Mouse (Mus musculus): ENCODE results near the gene Ldhal6b. TPM values are rescaled to one million over a fixed set of nuclear protein-coding genes. Genes with fewer than 3 reads are reported as not detected.

The Ldhal6b gene
- polyA plus RNA-seq, 1 experiment: 1.3 TPM

- H3K36me3 ChIP-seq (ENCODE audit: control insufficient read depth, insufficient read depth, low read length, poor library complexity, severe bottlenecking): no peaks in the 10 kb centered on the region
- H3K9me3 ChIP-seq (replicated peaks; ENCODE audit: control insufficient read depth, insufficient read depth, low read length, poor library complexity, severe bottlenecking): no peaks in the 10 kb centered on the region
- no peak overlapping the region for H3K4me3 ChIP-seq (ENCODE audit: low read depth, low read length)
- H3K27me3 ChIP-seq (ENCODE audit: control insufficient read depth, insufficient read depth, low read length, poor library complexity, severe bottlenecking): no peaks in the 10 kb centered on the region
- no peak overlapping the region for H3K27ac ChIP-seq (ENCODE audit: insufficient read depth, low read length)
- H3K9ac ChIP-seq (ENCODE audit: low read depth, poor library complexity, severe bottlenecking): no peak overlapping the region
- H3K4me1 ChIP-seq (ENCODE audit: control insufficient read depth, insufficient read depth, low read length): peaks cover 1% of the 10 kb centered on the region
- no peak for TF ChIP-seq EP300 (IDR thresholded peaks at IDR 0.05; ENCODE audit: insufficient read depth, low read depth, low read length)
- no peak for TF ChIP-seq POLR2A (IDR thresholded peaks at IDR 0.05; ENCODE audit: insufficient read depth, low read length)
- TF ChIP-seq CTCF (IDR thresholded peaks at IDR 0.05; ENCODE audit: low read depth, low read length): no peak
Observed at GRCm38 (mm10) chr17:5425204-5425603, 6.6 kb upstream of the Ldhal6b start.

GRCm38 (mm10) chr17:5424156-5424555, 5.6 kb upstream of the Ldhal6b start:
- Histone ChIP-seq H3K4me1 (ENCODE audit: control insufficient read depth, insufficient read depth, low read length) (peaks cover 1% of the 10 kb centered on the region), H3K4me3 (ENCODE audit: low read depth, low read length) (no peak overlapping the region), H3K9ac (ENCODE audit: low read depth, poor library complexity, severe bottlenecking) (no peak overlapping the region), H3K9me3 (replicated peaks; ENCODE audit: control insufficient read depth, insufficient read depth, low read length, poor library complexity, severe bottlenecking) (no peaks in the 10 kb centered on the region), H3K36me3 (ENCODE audit: control insufficient read depth, insufficient read depth, low read length, poor library complexity, severe bottlenecking) (no peaks in the 10 kb centered on the region), H3K27ac (ENCODE audit: insufficient read depth, low read length) (no peak overlapping the region), H3K27me3 (ENCODE audit: control insufficient read depth, insufficient read depth, low read length, poor library complexity, severe bottlenecking) (no peaks in the 10 kb centered on the region)
- no peak for TF ChIP-seq EP300 (IDR thresholded peaks at IDR 0.05; ENCODE audit: insufficient read depth, low read depth, low read length)
- no peak for TF ChIP-seq POLR2A (IDR thresholded peaks at IDR 0.05; ENCODE audit: insufficient read depth, low read length)
- no peak for TF ChIP-seq CTCF (IDR thresholded peaks at IDR 0.05; ENCODE audit: low read depth, low read length)

- no peak overlapping the region for H3K9ac ChIP-seq (ENCODE audit: low read depth, poor library complexity, severe bottlenecking)
- no peak overlapping the region for H3K27ac ChIP-seq (ENCODE audit: insufficient read depth, low read length)
- H3K4me1 ChIP-seq (ENCODE audit: control insufficient read depth, insufficient read depth, low read length): peaks cover 1% of the 10 kb centered on the region
- no peak overlapping the region for H3K4me3 ChIP-seq (ENCODE audit: low read depth, low read length)
- TF ChIP-seq POLR2A (IDR thresholded peaks at IDR 0.05; ENCODE audit: insufficient read depth, low read length) (no peak), EP300 (IDR thresholded peaks at IDR 0.05; ENCODE audit: insufficient read depth, low read depth, low read length) (no peak), CTCF (IDR thresholded peaks at IDR 0.05; ENCODE audit: low read depth, low read length) (no peak)
- no peaks in the 10 kb centered on the region for H3K36me3 ChIP-seq (ENCODE audit: control insufficient read depth, insufficient read depth, low read length, poor library complexity, severe bottlenecking)
- no peaks in the 10 kb centered on the region for H3K27me3 ChIP-seq (ENCODE audit: control insufficient read depth, insufficient read depth, low read length, poor library complexity, severe bottlenecking)
- H3K9me3 ChIP-seq (replicated peaks; ENCODE audit: control insufficient read depth, insufficient read depth, low read length, poor library complexity, severe bottlenecking): no peaks in the 10 kb centered on the region
Observed at GRCm38 (mm10) chr17:5421835-5422234, 3.3 kb upstream of the Ldhal6b start.

GRCm38 (mm10) chr17:5419771-5420518, 1.4 kb upstream of the Ldhal6b start:
- Histone ChIP-seq H3K4me1 (ENCODE audit: control insufficient read depth, insufficient read depth, low read length) (peaks cover 1% of the 10 kb centered on the region), H3K4me3 (ENCODE audit: low read depth, low read length) (no peak overlapping the region), H3K9me3 (replicated peaks; ENCODE audit: control insufficient read depth, insufficient read depth, low read length, poor library complexity, severe bottlenecking) (no peaks in the 10 kb centered on the region), H3K27ac (ENCODE audit: insufficient read depth, low read length) (no peak overlapping the region), H3K36me3 (ENCODE audit: control insufficient read depth, insufficient read depth, low read length, poor library complexity, severe bottlenecking) (no peaks in the 10 kb centered on the region), H3K27me3 (ENCODE audit: control insufficient read depth, insufficient read depth, low read length, poor library complexity, severe bottlenecking) (no peaks in the 10 kb centered on the region), H3K9ac (ENCODE audit: low read depth, poor library complexity, severe bottlenecking) (no peak overlapping the region)
- TF ChIP-seq POLR2A (IDR thresholded peaks at IDR 0.05; ENCODE audit: insufficient read depth, low read length): no peak
- no peak for TF ChIP-seq CTCF (IDR thresholded peaks at IDR 0.05; ENCODE audit: low read depth, low read length)
- TF ChIP-seq EP300 (IDR thresholded peaks at IDR 0.05; ENCODE audit: insufficient read depth, low read depth, low read length): no peak

- Histone ChIP-seq H3K9me3 (replicated peaks; ENCODE audit: control insufficient read depth, insufficient read depth, low read length, poor library complexity, severe bottlenecking) (no peaks in the 10 kb centered on the region), H3K36me3 (ENCODE audit: control insufficient read depth, insufficient read depth, low read length, poor library complexity, severe bottlenecking) (no peaks in the 10 kb centered on the region), H3K27me3 (ENCODE audit: control insufficient read depth, insufficient read depth, low read length, poor library complexity, severe bottlenecking) (no peaks in the 10 kb centered on the region), H3K27ac (ENCODE audit: insufficient read depth, low read length) (no peak overlapping the region), H3K4me3 (ENCODE audit: low read depth, low read length) (no peak overlapping the region), H3K9ac (ENCODE audit: low read depth, poor library complexity, severe bottlenecking) (no peak overlapping the region), H3K4me1 (ENCODE audit: control insufficient read depth, insufficient read depth, low read length) (peaks cover 1% of the 10 kb centered on the region)
- TF ChIP-seq CTCF (IDR thresholded peaks at IDR 0.05; ENCODE audit: low read depth, low read length) (no peak), POLR2A (IDR thresholded peaks at IDR 0.05; ENCODE audit: insufficient read depth, low read length) (no peak), EP300 (IDR thresholded peaks at IDR 0.05; ENCODE audit: insufficient read depth, low read depth, low read length) (no peak)
Observed at GRCm38 (mm10) chr17:5419056-5419455, 489 bp upstream of the Ldhal6b start.

- Histone ChIP-seq H3K27me3 (ENCODE audit: control insufficient read depth, insufficient read depth, low read length, poor library complexity, severe bottlenecking) (no peaks in the 10 kb centered on the region), H3K9ac (ENCODE audit: low read depth, poor library complexity, severe bottlenecking) (no peak overlapping the region), H3K27ac (ENCODE audit: insufficient read depth, low read length) (no peak overlapping the region), H3K36me3 (ENCODE audit: control insufficient read depth, insufficient read depth, low read length, poor library complexity, severe bottlenecking) (no peaks in the 10 kb centered on the region), H3K9me3 (replicated peaks; ENCODE audit: control insufficient read depth, insufficient read depth, low read length, poor library complexity, severe bottlenecking) (no peaks in the 10 kb centered on the region), H3K4me1 (ENCODE audit: control insufficient read depth, insufficient read depth, low read length) (no peaks in the 10 kb centered on the region), H3K4me3 (ENCODE audit: low read depth, low read length) (no peak overlapping the region)
- TF ChIP-seq EP300 (IDR thresholded peaks at IDR 0.05; ENCODE audit: insufficient read depth, low read depth, low read length) (no peak), CTCF (IDR thresholded peaks at IDR 0.05; ENCODE audit: low read depth, low read length) (no peak), POLR2A (IDR thresholded peaks at IDR 0.05; ENCODE audit: insufficient read depth, low read length) (no peak)
Observed at GRCm38 (mm10) chr17:5416518-5416917, 2.0 kb downstream of the Ldhal6b start.

Measured in ES-Bruce4 (cell line).